Mouse (Mus musculus): ENCODE data around the gene Adgrf3.
A peak's percentile ranks its signal among the peaks of the same experiment; 100 is the strongest.

Gene Adgrf3

DNA sequence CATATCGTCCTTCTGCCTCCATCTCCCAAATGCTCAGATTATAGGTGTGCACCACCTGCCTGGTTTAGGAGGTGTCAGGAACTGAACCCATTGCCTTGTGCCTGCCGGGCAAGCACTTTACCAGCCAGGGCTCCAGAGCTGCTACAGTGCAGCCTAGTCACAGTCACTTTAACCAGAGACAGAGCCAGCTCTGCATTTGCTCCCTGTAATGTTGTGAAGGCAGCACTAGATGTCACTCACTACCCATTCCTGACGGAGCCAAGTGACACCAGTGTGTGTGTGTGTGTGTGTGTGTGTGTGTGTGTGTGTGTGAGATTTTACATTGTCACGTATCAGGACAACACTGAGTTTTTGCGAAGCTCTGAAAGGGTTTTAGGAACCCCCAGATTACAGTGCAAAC lies 4.0 kb downstream of the Adgrf3 start:
- peak; percentile 30 for DNase-seq

DNA sequence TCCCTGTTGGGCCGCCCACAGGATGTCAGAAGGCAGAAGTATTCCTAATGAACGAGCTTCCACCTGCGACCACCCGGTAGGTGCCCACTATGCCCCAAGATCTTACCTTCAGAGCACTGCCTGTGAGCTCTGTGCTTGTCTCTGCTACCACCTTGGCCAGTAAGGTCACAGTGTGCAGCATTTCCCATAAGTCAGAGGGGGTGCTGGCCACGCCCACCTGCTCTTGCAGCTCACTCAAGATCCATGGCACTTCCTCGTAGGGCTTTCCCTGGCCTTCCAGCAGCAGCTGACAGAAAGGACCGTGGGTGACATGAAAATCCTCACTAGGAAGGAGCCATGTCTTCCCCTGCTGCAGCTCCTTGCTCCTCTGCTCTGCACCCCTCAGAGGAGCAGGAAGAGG lies 7.3 kb downstream of the Adgrf3 start:
- DNase-seq: no peak

DNA sequence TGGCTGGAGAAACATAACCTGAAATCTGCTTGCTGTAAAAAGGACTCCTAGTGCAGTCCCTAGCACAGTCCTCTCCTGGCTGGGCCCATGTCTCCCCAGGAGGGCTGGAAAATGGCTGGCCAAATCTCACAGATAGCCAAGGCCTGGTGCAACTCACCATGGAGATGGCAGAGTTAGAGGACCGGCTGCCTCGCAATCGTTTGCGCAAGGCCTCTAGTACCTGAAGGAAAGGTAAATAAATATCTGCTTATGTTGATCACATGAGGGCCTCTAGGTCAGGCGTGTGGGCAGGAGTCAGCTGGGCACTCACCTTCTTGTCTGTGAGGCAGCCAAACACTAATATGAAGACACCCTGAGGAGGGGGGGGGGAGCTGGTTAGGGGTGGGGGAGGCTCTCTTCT lies 10.2 kb downstream of the Adgrf3 start:
- DNase-seq: no peak

GRCm38 (mm10) chr5:30192452-30192851 lies 13.1 kb downstream of the Adgrf3 start:
- DNase-seq: no peak

GRCm38 (mm10) chr5:30187687-30188485 lies 17.6 kb downstream of the Adgrf3 start:
- DNase-seq: no peak

GRCm38 (mm10) chr5:30175811-30176210 lies 29.7 kb downstream of the Adgrf3 start:
- no peak for DNase-seq

DNA sequence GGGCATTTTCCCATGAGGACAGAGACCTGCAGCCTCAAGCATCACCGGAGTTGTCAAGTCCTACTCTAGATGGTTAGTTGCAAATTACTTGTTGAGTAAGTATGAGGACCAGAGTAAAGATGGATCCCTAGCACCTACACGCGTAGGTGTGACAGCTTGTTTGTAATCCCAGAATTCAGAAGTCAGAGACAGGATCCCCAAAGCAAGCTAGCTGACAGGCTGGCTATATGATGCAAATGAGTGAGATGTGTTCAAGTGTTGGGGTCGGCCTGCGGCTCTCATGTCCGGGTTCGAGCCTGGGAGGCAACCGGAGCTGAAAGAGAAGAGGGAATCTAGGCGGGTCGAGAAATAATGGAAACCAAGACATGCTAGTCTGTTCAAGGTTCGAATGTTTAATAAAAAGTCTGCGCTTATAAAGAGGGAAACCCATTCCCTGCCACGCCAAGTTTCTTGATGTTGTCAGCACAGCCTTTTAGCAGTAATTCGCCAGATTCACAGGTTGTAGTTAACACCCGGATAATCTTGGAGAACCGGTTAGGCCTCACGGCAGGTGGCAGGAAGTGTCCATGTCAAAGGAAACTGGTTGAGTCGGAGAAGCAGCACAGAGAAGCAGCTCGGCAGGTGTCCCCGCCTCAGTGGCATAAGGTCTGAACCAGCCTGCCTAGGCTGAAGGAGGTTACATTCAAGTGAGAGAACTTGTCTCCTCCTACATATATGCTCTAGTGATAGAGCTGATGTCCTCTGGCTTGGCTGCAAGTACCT lies 32.4 kb downstream of the Adgrf3 start:
- DNase-seq: no peak

DNA sequence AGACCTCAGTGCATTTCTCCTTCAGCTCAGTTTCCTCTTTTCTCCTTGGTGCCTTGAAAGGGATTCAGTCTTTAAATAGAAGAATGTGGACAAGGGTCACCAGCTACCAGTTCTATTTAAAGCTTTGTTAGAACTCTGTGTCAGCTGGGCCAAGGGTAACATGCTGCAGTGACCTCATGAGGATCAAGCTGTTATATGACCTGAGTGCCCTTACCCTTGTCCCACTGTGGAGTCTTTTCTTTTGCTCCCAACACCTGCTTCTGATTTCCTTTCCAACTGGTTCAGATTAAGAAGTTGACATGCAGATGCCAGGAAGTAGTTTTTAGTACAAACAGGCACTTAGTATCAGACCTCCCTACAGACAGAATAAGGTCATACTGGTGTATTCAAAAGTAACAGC lies 33.4 kb downstream of the Adgrf3 start:
- DNase-seq: no peak

DNA sequence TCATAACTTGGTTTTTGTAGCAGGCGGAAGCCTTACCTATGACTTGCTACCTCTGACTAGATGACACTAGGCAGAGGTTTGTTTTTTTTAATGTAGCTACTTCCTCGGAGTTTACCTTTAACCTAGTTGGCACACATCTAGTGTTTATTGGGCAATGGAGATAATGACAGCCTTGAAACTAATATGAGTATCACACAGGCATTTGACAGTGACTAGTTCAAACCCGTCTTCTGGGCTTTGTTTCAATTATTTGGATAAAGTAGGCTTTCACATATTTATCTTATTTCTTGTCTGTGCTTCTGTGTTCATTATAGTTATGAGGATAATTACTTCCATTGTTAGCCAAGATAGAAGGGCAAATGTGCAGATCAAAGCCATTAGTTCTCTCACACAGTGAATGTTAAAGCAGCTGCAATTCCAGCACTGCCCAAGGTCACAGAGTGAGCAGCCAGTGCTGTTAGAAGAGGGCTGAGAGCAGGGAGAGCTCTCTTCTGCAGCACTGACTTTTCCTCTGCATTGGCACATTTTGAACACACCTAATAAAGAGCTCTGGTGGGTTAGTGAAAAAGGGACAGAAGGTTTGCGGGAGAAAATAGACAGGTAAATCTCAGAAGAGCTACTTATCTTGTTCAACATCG lies 35.1 kb downstream of the Adgrf3 start:
- no peak for DNase-seq

GRCm38 (mm10) chr5:30165234-30165946 lies 40.1 kb downstream of the Adgrf3 start:
- no peak for DNase-seq

DNA sequence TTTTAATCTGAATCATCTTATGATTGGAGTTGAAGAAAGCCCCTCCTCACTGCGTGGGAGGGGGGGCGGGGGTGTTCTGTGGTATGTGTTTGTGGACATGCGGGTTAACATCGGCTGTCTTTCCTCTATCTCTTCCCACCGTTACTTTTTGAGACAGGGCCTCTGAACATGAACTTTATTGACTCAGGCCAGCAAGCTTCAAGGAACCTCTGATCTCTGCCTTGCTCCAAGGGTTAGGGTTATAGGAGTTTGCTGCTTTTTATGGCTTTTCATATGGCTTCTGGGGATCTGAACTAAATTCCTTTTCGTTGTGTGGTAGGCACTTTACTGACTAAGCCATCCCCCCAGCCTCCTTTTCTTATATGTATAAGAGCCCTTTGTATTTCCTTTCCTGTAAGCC lies 43.2 kb downstream of the Adgrf3 start:
- no peak for DNase-seq

GRCm38 (mm10) chr5:30161836-30162235 lies 43.7 kb downstream of the Adgrf3 start:
- DNase-seq: no peak

GRCm38 (mm10) chr5:30159601-30160000 lies 45.9 kb downstream of the Adgrf3 start:
- DNase-seq: no peak

DNA sequence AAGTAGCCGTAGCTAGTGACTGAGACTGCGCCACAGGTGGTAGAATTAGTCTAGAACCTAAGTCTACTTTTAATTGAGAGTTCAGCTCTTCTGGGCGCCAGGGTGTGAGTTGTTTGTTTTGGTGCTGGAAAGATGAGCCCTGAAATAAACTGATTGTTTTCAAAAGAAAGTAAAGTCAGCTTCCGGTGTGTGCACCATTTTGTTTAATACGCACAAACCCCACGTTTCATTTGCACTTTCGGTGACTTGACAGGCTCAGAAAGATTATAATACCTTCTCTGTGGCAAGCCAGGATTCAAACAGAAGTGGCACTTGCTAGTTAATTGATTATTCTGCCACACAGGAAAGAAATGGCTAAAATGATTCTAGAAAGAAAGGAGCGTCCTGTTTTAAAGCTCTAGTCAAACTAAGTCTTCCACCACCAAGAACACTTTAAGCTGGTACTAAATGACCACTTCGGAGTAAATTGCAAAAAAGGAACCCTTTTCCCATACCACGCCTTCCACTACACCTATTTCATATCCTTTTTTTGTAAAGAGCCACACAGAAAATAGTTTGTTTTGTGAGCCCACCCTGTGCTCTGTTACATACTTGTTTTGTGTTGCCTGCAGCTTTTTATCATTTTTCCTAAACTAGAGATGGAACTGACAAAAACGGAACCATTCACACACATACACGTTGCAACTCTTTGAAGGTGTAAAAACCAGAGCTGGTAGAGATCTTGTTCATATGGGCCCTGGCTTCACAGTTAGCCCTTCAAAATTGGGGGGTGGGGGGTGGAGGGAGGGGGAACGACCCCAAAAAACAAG lies 49.5 kb downstream of the Adgrf3 start:
- no peak for DNase-seq

DNA sequence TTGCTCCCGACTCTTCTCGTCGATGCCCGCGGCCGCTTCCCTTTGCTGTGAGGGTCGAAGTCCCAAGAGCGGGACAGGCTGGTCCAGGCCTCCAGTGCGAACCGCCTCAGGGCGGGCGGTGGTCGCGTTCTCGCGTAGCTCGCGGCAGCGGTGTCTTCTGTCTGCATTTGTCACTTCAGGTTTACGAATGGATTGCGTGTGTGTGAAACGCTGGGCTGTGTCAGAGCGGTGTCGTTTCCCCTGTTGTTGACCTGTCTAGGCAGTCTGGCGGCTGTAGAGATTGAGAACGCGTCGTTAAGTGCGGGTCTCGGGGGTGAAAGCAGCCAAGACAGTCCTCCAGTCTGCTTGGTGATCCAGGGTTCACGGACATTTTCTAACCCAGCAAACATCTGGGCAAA lies 50.1 kb downstream of the Adgrf3 start:
- DNase-seq: no peak

DNA sequence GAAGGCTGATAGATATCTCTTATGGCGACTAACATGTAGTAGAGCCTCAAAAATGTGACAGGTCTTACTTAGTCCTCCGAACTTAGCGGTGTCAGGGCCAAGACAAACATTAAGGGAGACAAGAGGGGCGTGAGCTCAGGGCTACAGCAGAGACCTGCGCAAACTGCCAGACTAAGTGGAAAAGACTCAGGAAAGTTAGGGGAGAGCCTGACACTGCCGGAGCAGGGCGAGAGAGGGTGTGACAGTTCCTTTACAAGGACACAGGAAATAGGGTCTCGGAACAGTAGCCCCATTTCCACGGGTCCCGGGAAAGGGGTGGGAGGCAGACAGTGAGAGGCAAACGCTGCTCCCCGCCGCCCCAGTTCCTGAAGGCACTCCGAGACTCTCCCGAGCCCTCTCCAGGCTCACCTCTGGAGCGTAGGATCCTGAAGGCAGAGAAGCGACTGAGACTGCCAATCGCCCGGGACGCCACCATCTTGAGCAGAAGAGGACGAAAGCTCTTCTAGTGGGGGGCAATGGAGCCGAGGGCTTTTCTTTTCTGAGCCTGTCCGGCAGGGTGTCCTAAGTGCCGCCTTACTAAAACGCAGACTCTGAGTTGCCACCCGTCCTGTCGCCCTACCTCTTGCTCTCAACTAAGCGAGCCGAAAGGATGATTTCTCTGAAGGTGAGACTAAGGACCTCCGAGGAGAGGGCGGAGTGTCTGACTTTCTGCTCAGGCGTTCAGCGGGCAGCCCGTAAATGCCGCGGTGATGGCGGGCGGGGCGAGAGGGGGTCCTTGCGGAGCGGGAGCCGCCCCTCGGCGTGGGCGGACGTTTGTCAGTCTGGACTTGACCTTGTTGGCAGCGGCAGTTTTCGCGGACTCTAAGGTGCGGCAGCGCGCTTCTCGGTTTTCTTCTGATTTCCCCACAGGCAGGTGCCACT lies 50.8 kb downstream of the Adgrf3 start, which contains the start of the genes Hadha and Hadhb:
TSS of gene Hadha (minus strand) at position 689 of the 921 bp plus-strand sequence.
TSS of gene Hadhb (plus strand) at position 775 of the 921 bp plus-strand sequence.
- DNase-seq: peak; percentile 94

GRCm38 (mm10) chr5:30154013-30154412 lies 51.5 kb downstream of the Adgrf3 start:
- DNase-seq: no peak

- DNase-seq: no peak
Observed at GRCm38 (mm10) chr5:30153222-30153621, 52.3 kb downstream of the Adgrf3 start.

DNA sequence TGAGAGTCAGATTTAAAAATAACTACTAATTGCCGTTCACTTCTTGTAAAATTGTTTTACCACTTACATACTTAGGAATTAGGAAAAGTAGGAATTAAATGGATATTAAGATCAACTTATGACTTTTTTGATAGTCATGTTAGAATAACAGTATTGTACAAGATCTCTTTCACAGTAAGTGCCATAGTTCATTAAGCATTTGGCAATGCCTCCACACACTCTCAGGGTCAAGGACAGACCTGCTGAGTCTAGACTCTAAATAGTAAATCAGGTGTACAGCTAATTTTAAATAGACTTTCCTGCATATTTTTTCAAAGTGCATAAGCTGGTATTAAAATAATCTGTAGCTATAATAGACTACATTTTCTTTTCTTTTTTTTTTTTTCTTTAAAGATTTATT lies 53.1 kb downstream of the Adgrf3 start:
- DNase-seq: no peak

GRCm38 (mm10) chr5:30152007-30152406 lies 53.5 kb downstream of the Adgrf3 start:
- DNase-seq: no peak
